Mouse (Mus musculus): Measurements from ENCODE around the gene Cdca3.

DNA sequence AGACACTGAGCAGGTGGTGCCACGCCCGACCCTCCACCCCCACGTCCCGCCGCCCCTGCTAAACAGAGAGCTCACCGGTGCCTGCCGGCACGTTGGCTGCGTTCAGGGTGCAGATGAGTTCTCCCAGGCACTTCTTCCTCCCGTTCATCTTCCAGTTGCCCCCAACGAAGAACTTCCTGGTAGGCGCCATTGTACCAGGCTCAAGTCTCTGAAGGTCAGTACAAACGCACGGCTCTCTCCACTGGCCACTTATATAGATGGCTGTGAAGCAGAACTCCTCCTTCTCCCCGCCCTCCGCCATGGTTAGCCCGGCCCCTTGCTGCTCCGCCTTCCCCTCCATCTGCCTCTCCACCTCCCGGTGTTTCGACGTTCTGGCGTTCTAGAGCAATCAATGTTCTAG lies 15.4 kb upstream of the Cdca3 start, which contains the start of gene Tpi1:
- TF ChIP-seq HCFC1 (IDR thresholded peaks at IDR 0.05; ENCODE audit: borderline replicate concordance, insufficient read depth, low read length) (no peak), CHD2 (IDR thresholded peaks at IDR 0.05; ENCODE audit: low read depth, low read length) (no peak)

All from ES-E14 (cell line).